Mouse (Mus musculus) liver, embryonic 14.5 days (tissue): ENCODE data around the gene Ipo4. TPM values are rescaled to one million over a fixed set of nuclear protein-coding genes. Genes with fewer than 3 reads are reported as not detected.

Experiments
- ATAC-seq: fragments of 200-750 bp; cut with Nextera tagmentation; 2 replicates; pipeline ENCODE4 v1.8.0; 2017; ENCODE audit warnings: moderate number of reproducible peaks, mild to moderate bottlenecking, moderate library complexity; ENCODE audit not compliant: insufficient read depth
- DNase-seq, 3 experiments: peaks; one replicate each; pipeline ENCODE4 v3.0.0-alpha.2; 2012 to 2013; ENCODE audit warnings: low read depth in 3 of 3, low spot score in 3 of 3
- H3K27ac ChIP-seq: fragments of 300-500 bp; sonication (generic); 2 replicates; pipeline ENCODE4 v1.5.1; 2014; ENCODE audit warnings: moderate library complexity, mild to moderate bottlenecking, control low read depth, inconsistent platforms
- H3K27me3 ChIP-seq: fragments of 300-500 bp; sonication (generic); 2 replicates; pipeline ENCODE4 v1.6.1; 2014; ENCODE audit warnings: mild to moderate bottlenecking, low read length, moderate library complexity; ENCODE audit not compliant: control insufficient read depth, insufficient read depth
- H3K36me3 ChIP-seq: fragments of 300-500 bp; sonication (generic); replicated peaks from 2 replicates; pipeline ENCODE4 v1.6.1; 2014; ENCODE audit warnings: low read depth; ENCODE audit not compliant: control insufficient read depth, insufficient read depth
- H3K4me1 ChIP-seq, 2 experiments: fragments of 200-500 bp in 1 of 2; fragments of 300-500 bp in 1 of 2; sonication (generic) in 1 of 2; replicated peaks; 2 replicates each; pipeline ENCODE4 v1.6.1; 2012 to 2014; ENCODE audit warnings: antibody characterized with exemption in 1 of 2, inconsistent platforms in 1 of 2, low read length in 1 of 2; ENCODE audit not compliant: control insufficient read depth in 2 of 2, insufficient read depth in 2 of 2
- H3K4me2 ChIP-seq: fragments of 300-500 bp; sonication (generic); 2 replicates; pipeline ENCODE4 v1.6.1; 2014; ENCODE audit warnings: low read depth, mild to moderate bottlenecking, control low read depth, moderate library complexity
- H3K4me3 ChIP-seq, 2 experiments: fragments of 200-500 bp in 1 of 2; fragments of 300-500 bp in 1 of 2; sonication (generic) in 1 of 2; 2 replicates each; pipeline ENCODE4 v1.5.1; 2012 to 2014; ENCODE audit warnings: low read depth in 2 of 2, low read length in 2 of 2, mild to moderate bottlenecking in 2 of 2, control low read depth in 1 of 2, inconsistent platforms in 1 of 2, moderate library complexity in 1 of 2; ENCODE audit not compliant: insufficient read depth in 1 of 2
- H3K9ac ChIP-seq: fragments of 300-500 bp; sonication (generic); replicated peaks from 2 replicates; pipeline ENCODE4 v1.6.1; 2014; ENCODE audit warnings: mild to moderate bottlenecking, control low read depth, moderate library complexity
- H3K9me3 ChIP-seq: fragments of 300-500 bp; sonication (generic); 2 replicates; pipeline ENCODE4 v1.6.1; 2016; ENCODE audit warnings: low read length, mixed read lengths; ENCODE audit not compliant: control insufficient read depth
- CTCF ChIP-seq: IDR thresholded peaks from 2 replicates; pipeline ENCODE4 v1.5.1; 2016; ENCODE audit warnings: antibody characterized with exemption, low read depth, control low read depth
- EP300 ChIP-seq: IDR thresholded peaks from 2 replicates; pipeline ENCODE4 v1.6.1; 2016; ENCODE audit warnings: antibody characterized with exemption, low read depth
- WGBS: fragments of 180-500 bp; shearing (Covaris S2); extraction: QIAGEN DNeasy Blood & Tissue Kit; methylation state at CpG from one replicate; pipeline ENCODE4 v1.1.7; 2014; ENCODE audit not compliant: insufficient replicate concordance; 5-methylcytosine and 5-hydroxymethylcytosine counted together
- polyA plus RNA-seq, 2 experiments: library from polyadenylated mRNA; depleted of rRNA in 1 of 2; stranded (reverse) in 1 of 2; unstranded in 1 of 2; fragments of >200 nt; fragmentation: Nextera tagmentation in 1 of 2; extraction: Ambion mirVana in 1 of 2; gene quantifications; 2 replicates each; pipeline versions ENCODE4 v1.2.1 to v1.2.3; 2012 to 2014

The Ipo4 gene
- polyA plus RNA-seq, 2 experiments: 22.6 to 27.6 TPM

GRCm38 (mm10) chr14:55617822-55618221, 17.9 kb downstream of the Ipo4 start, which contains the start of gene Rec8:
Gene Rec8 (plus strand): TSS chr14:55618037.
- Histone ChIP-seq H3K36me3 (no peaks in the 10 kb centered on the region), H3K4me2 (peak within 1 kb of the TSS; percentile 69), H3K9me3 (no peaks in the 10 kb centered on the region), H3K9ac (peak within 1 kb of the TSS; percentile 49), H3K27me3 (no peaks in the 10 kb centered on the region), H3K4me1 (peaks cover 19 to 29% of the 10 kb centered on the region in 2 experiments), H3K27ac (peak within 1 kb of the TSS; percentile 4; the same call in 1 of the 2 replicates), H3K4me3 (peak within 1 kb of the TSS; percentile 30 to 37)
- TF ChIP-seq EP300 (no peak), CTCF (peak; percentile 52)
- DNase-seq (peak in 2 of 3 experiments; percentile 27 to 64), ATAC-seq (peak; percentile 63)
- 28% methylated on average over 21 of the region's 21 CpGs for WGBS

GRCm38 (mm10) chr14:55616844-55617243, 18.9 kb downstream of the Ipo4 start:
- WGBS: 56% methylated on average over 2 of the region's 2 CpGs
- H3K4me1 ChIP-seq: peaks cover 19 to 29% of the 10 kb centered on the region in 2 experiments
- TF ChIP-seq EP300 (no peak), CTCF (no peak)

DNA sequence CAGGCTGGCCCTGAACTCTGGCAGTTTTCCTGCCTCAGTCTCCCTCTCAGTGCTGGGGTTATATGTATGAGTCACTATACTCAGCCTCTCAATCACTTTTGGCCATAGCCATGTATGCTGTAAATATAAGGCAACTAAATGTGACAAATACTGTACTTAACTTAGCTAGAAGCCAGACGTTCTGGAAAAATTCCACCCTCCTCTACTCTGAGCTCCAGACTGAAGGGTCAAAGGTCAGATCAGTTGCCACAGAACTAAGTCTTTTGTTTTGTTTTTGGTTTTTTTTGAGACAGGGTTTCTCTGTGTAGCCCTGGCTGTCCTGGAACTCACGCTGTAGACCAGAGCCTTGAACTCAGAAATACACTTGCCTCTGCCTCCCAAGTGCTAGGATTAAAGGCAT, 19.9 kb downstream of the Ipo4 start:
- WGBS: 48% methylated on average over 2 of the region's 2 CpGs
- no peak overlapping the region for H3K4me3 ChIP-seq
- H3K4me1 ChIP-seq: peaks cover 19 to 29% of the 10 kb centered on the region in 2 experiments
- TF ChIP-seq CTCF (no peak), EP300 (no peak)
- DNase-seq (no peak), ATAC-seq (no peak)
- H3K27me3 ChIP-seq: no peaks in the 10 kb centered on the region
- no peak overlapping the region for H3K27ac ChIP-seq
- H3K9ac ChIP-seq: no peak overlapping the region
- no peaks in the 10 kb centered on the region for H3K9me3 ChIP-seq
- H3K36me3 ChIP-seq: no peaks in the 10 kb centered on the region
- no peak overlapping the region for H3K4me2 ChIP-seq

More at GRCm38 (mm10) chr14:55616844-55617243, 18.9 kb downstream of the Ipo4 start:
- Histone ChIP-seq H3K27me3 (no peaks in the 10 kb centered on the region), H3K36me3 (no peaks in the 10 kb centered on the region), H3K27ac (no peak overlapping the region), H3K9me3 (no peaks in the 10 kb centered on the region), H3K9ac (no peak overlapping the region), H3K4me3 (no peak overlapping the region), H3K4me2 (no peak overlapping the region)
- ATAC-seq: no peak
- no peak for DNase-seq

- TF ChIP-seq CTCF: no peak
- TF ChIP-seq EP300: peak; percentile 84
- H3K4me2 ChIP-seq: no peak overlapping the region
Measured at GRCm38 (mm10) chr14:55614565-55615178, 21.1 kb downstream of the Ipo4 start.

GRCm38 (mm10) chr14:55613346-55613745, 22.4 kb downstream of the Ipo4 start:
- Histone ChIP-seq H3K4me3 (no peak overlapping the region), H3K27ac (peak overlapping the region; percentile 16; the same call in 1 of the 2 replicates), H3K27me3 (no peaks in the 10 kb centered on the region), H3K9me3 (no peaks in the 10 kb centered on the region), H3K4me2 (no peak overlapping the region), H3K36me3 (peaks cover 14% of the 10 kb centered on the region), H3K9ac (no peak overlapping the region), H3K4me1 (peaks cover 15 to 22% of the 10 kb centered on the region in 2 experiments)
- WGBS: 66% methylated on average over 6 of the region's 6 CpGs
- DNase-seq (no peak), ATAC-seq (no peak)
- TF ChIP-seq CTCF: no peak
- no peak for TF ChIP-seq EP300

More at GRCm38 (mm10) chr14:55614565-55615178, 21.1 kb downstream of the Ipo4 start:
- 24% methylated on average over 7 of the region's 7 CpGs for WGBS
- DNase-seq: peak; percentile 45 to 80 (median 61)
- Histone ChIP-seq H3K27ac (peak overlapping the region; percentile 76), H3K9ac (peak overlapping the region; percentile 38; the same call in 1 of the 2 replicates), H3K36me3 (peaks cover 1% of the 10 kb centered on the region), H3K9me3 (no peaks in the 10 kb centered on the region), H3K4me3 (no peak overlapping the region), H3K27me3 (no peaks in the 10 kb centered on the region), H3K4me1 (peaks cover 19 to 29% of the 10 kb centered on the region in 2 experiments)
- ATAC-seq: peak; percentile 82
